Mouse (Mus musculus) kidney, embryonic 15.5 days (tissue): Measurements from ENCODE around the gene Ccdc3. TPM values are rescaled to one million over a fixed set of nuclear protein-coding genes. Genes with fewer than 3 reads are reported as not detected.

Experiments
- ATAC-seq: fragments of 200-750 bp; cut with Nextera tagmentation; replicated peaks from 2 replicates; pipeline ENCODE4 v1.8.0; 2017; ENCODE audit warnings: moderate TSS enrichment; ENCODE audit not compliant: low FRiP score
- H3K27ac ChIP-seq: fragments of 300-500 bp; sonication (generic); 2 replicates; pipeline ENCODE4 v1.5.1; 2015; ENCODE audit warnings: mild to moderate bottlenecking, inconsistent platforms
- H3K27me3 ChIP-seq: fragments of 300-500 bp; sonication (generic); 2 replicates; pipeline ENCODE4 v1.6.1; 2015; ENCODE audit warnings: inconsistent platforms
- H3K36me3 ChIP-seq: fragments of 300-500 bp; sonication (generic); 2 replicates; pipeline ENCODE4 v1.6.1; 2015; ENCODE audit warnings: inconsistent platforms
- H3K4me1 ChIP-seq: fragments of 300-500 bp; sonication (generic); 2 replicates; pipeline ENCODE4 v1.6.1; 2015; ENCODE audit warnings: inconsistent platforms
- H3K4me2 ChIP-seq: fragments of 300-500 bp; sonication (generic); 2 replicates; pipeline ENCODE4 v1.6.1; 2015; ENCODE audit warnings: moderate library complexity, mild to moderate bottlenecking, inconsistent platforms
- H3K4me3 ChIP-seq: fragments of 300-500 bp; sonication (generic); replicated peaks from 2 replicates; pipeline ENCODE4 v1.5.1; 2015; ENCODE audit warnings: mild to moderate bottlenecking, inconsistent platforms
- H3K9ac ChIP-seq: fragments of 300-500 bp; sonication (generic); 2 replicates; pipeline ENCODE4 v1.6.1; 2015; ENCODE audit warnings: mild to moderate bottlenecking, inconsistent platforms
- H3K9me3 ChIP-seq: fragments of 300-500 bp; sonication (generic); replicated peaks from 2 replicates; pipeline ENCODE4 v1.6.1; 2016; ENCODE audit warnings: inconsistent platforms
- WGBS: fragments of 180-500 bp; shearing (Covaris S2); methylation state at CpG from one replicate; pipeline ENCODE4 v1.1.7; 2015; ENCODE audit warnings: mixed read lengths; 5-methylcytosine and 5-hydroxymethylcytosine counted together
- polyA plus RNA-seq: library from polyadenylated mRNA; unstranded; fragments of >200 nt; fragmentation: Nextera tagmentation; extraction: Ambion mirVana; gene quantifications from 2 replicates; pipeline ENCODE4 v1.2.1, GENCODE M21; 2015

Gene Ccdc3
- polyA plus RNA-seq, 1 experiment from 2014 or later, result 15.8 TPM

DNA sequence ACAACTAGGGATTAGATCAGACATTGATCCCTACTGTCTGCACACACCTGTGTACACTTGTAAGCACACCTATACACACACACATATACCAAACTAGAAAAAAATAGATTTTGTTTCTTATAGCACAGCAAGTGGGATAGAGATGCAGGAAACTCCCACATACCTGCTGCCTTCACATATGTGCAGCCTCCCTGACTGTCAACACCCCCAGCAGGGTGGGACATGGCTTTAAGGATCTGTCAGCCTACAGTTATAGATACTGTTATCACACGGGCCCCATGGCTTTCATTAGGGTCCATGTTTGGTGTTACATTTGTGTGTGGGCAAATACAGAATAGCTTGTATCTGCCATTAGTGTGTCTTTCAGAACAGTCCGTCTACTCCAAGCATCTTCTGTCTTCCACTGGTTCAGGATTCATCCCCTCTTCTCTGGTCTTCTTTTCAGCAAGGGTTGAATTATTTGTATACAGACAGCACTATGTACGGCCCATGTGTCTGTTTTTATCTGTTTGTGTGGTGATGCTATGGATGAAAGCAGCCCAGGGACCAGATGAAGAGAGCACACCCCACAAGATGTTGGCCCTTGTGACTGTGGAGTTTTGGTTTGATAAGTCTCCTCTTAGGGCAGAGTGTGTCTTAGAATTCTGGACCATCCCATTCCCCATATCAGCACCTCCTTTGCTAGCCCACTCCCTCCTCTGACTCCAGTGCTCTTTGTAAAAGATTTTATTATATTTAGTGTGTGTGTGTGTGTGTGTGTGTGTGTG is 24.5 kb downstream of the Ccdc3 start:
- no peak for ATAC-seq
- 87% methylated on average over 3 of the region's 3 CpGs for WGBS
- Histone ChIP-seq H3K36me3 (no peaks in the 10 kb centered on the region), H3K27me3 (no peaks in the 10 kb centered on the region), H3K4me1 (no peaks in the 10 kb centered on the region), H3K9ac (no peak overlapping the region), H3K9me3 (no peaks in the 10 kb centered on the region), H3K27ac (no peak overlapping the region), H3K4me2 (no peak overlapping the region), H3K4me3 (no peak overlapping the region)

DNA sequence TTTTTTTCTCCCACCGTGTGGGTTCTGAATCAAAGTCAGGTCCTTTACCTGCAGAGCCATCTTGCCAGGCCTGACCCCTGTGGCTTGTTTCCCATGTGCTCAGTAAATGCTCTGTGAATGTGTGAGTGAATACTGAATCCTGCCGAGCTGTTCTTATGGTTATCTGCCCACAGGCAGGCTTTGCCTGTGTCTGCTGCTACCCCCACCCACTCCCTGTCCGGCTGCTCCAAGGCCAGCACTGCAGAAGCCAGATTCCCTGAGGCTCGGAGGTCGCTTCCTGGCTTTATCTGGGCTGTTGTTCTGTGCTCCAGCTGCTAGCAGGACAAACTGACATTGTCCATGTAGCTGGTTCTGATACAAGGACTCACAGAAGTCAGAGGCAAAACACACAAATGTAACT is 25.2 kb downstream of the Ccdc3 start:
- WGBS, result 56% methylated on average over 5 of the region's 5 CpGs
- Histone ChIP-seq H3K4me3 (no peak overlapping the region), H3K27me3 (no peaks in the 10 kb centered on the region), H3K4me1 (no peaks in the 10 kb centered on the region), H3K4me2 (no peak overlapping the region), H3K9me3 (no peaks in the 10 kb centered on the region), H3K27ac (no peak overlapping the region), H3K36me3 (no peaks in the 10 kb centered on the region), H3K9ac (no peak overlapping the region)
- no peak for ATAC-seq

DNA sequence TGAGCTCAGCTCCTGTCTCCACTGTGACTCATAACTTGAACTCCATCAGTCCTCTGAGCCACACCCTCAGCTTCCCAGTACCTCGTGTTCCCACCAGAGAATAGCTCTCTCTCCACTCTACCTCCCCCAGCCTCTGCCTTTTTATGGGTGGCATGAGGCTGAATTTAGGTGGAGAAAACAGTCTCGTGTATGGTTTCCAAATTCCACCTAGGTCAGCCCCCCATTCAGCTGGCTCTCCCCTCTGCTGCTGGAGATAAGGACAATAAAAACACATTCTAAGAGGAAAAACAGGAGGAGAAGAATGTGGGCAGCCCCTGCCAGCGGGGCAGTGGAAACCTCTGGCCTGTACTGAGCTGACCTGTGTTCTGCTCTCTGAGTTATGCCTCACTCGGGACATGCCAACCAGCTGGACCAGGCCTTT is 28.4 kb downstream of the Ccdc3 start:
- Histone ChIP-seq H3K9ac (no peak overlapping the region), H3K27me3 (no peaks in the 10 kb centered on the region), H3K9me3 (no peaks in the 10 kb centered on the region), H3K27ac (no peak overlapping the region), H3K36me3 (no peaks in the 10 kb centered on the region), H3K4me2 (no peak overlapping the region), H3K4me1 (no peaks in the 10 kb centered on the region), H3K4me3 (no peak overlapping the region)
- ATAC-seq, result no peak
- WGBS, result 31% methylated on average over 4 of the region's 4 CpGs

DNA sequence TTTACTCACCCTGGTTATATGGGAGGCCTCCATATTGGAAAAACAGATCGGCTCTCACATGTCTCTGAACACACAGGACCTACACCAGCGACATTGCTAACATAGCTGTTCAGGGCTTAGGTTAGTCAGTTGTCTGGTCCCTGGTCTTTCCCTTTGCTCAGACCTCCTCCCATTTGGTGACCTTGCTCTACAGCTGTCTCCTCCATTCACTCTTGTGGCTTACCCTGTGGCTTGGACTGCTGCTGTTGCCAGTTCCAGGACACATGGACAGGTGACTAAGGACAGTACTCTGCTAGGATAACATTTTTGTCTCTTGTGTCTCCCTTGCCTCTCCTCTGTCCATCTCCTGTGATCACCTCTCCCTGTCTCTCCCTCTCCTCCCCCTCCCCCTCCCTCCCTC is 29.2 kb downstream of the Ccdc3 start:
- H3K27me3 ChIP-seq, result no peaks in the 10 kb centered on the region
- 73% methylated on average over 2 of the region's 2 CpGs for WGBS
- no peak overlapping the region for H3K4me3 ChIP-seq
- H3K9ac ChIP-seq, result no peak overlapping the region
- no peaks in the 10 kb centered on the region for H3K4me1 ChIP-seq
- H3K4me2 ChIP-seq, result no peak overlapping the region
- no peak overlapping the region for H3K27ac ChIP-seq
- no peaks in the 10 kb centered on the region for H3K9me3 ChIP-seq
- ATAC-seq, result no peak
- H3K36me3 ChIP-seq, result no peaks in the 10 kb centered on the region

DNA sequence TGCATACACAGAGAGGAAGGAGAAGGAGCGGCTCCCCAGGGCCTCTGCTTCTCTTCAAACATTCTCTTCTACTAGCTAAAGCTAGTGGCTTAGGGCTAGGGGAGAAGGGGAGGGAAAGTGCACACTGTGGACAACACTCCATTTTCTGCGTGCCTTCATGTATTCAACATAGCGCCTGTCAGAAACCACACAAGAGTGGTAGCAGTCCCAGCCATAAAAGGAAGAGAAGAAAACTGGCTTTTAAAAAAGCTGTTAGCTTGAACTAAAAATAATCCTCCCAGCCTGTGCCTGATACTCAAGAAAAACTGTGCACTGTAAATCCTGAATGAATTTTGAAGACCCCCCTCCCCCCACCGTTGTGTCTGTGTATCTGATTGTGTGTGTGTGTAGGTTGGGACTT is 33.2 kb downstream of the Ccdc3 start:
- no peak for ATAC-seq
- H3K36me3 ChIP-seq, result no peaks in the 10 kb centered on the region
- no peaks in the 10 kb centered on the region for H3K9me3 ChIP-seq
- H3K4me3 ChIP-seq, result no peak overlapping the region
- H3K27me3 ChIP-seq, result no peaks in the 10 kb centered on the region
- H3K9ac ChIP-seq, result no peak overlapping the region
- 78% methylated on average over 4 of the region's 4 CpGs for WGBS
- no peak overlapping the region for H3K4me2 ChIP-seq
- H3K27ac ChIP-seq, result no peak overlapping the region
- H3K4me1 ChIP-seq, result no peaks in the 10 kb centered on the region

DNA sequence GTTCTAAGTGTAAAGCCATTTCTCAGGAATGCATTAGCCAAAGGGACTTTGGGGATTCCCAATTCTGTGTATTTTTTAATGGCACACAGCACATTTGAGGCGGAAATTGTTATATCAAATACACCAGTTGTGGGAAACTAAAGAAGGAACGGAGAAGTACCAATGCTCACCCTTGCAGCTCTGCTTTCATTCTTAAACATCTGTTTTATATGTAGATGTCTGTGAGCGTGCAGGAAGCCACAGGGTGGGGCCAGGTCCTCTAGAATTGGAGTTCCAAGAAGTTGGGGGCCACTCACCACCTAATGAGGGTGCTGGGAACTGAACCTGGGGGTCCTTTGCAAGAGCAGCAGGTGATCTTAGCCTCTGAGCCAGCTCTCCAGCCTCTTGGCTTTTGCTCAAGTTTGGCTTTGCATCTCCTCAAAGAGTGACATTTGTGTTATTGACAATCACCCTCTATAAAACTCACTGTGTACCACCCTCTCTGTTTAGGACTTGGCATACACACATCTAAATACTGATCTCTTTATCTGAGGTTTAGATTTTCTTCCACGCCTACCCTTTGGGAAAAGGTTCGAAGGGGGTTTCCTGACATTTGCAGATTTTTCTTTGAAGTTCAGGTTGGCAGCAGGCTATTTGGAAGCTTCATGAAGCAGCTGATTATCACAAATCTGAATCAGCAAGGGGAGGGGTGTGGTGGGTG is 33.9 kb downstream of the Ccdc3 start:
- no peak overlapping the region for H3K9ac ChIP-seq
- H3K4me2 ChIP-seq, result no peak overlapping the region
- no peak overlapping the region for H3K4me3 ChIP-seq
- no peaks in the 10 kb centered on the region for H3K27me3 ChIP-seq
- H3K9me3 ChIP-seq, result no peaks in the 10 kb centered on the region
- H3K27ac ChIP-seq, result no peak overlapping the region
- no peak for ATAC-seq
- no peaks in the 10 kb centered on the region for H3K4me1 ChIP-seq
- 77% methylated on average over 5 of the region's 5 CpGs for WGBS
- H3K36me3 ChIP-seq, result no peaks in the 10 kb centered on the region

DNA sequence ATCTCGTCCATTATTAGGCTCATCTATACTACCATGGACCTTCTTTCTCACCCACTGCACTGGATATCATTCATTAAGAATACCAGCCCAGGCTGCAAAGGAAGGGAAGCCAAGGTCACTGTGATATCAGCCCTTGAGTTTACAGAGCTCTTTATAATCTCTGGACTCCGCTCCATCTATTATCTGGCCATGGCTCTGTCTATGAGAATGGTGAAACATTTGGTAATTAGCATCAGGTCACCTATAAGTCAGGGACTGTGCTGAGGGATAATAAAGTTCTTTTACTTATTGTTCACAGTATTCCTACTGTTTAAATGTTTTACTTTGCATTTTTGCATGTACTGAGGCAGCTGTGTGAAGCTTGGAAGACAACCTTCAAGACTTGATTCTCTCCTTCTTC is 35.2 kb downstream of the Ccdc3 start:
- Histone ChIP-seq H3K9me3 (no peaks in the 10 kb centered on the region), H3K27ac (no peak overlapping the region), H3K4me1 (no peaks in the 10 kb centered on the region), H3K4me3 (no peak overlapping the region), H3K4me2 (no peak overlapping the region), H3K36me3 (no peaks in the 10 kb centered on the region), H3K9ac (no peak overlapping the region), H3K27me3 (no peaks in the 10 kb centered on the region)
- ATAC-seq, result no peak
- WGBS, result 88% methylated on average over 2 of the region's 2 CpGs

DNA sequence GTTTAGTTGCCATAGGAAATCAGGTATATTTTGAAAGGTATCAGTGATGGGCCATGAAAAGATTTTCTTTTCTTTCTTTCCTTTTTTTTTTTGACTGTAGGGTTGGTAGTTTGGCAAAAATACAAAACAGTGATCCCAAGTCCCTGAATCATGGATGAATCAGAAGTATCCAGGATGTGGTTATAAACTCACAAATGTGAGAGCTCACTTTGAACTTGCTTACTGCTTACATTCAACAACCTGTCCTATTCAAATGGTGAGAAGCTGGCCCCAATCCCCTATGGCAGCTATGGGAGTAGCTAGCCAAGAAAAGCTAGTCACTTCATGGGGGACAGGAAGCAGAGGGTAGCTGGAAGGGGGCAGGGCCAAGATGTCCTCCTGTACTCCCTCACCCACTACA is 37.1 kb downstream of the Ccdc3 start:
- no peak for ATAC-seq
- no peaks in the 10 kb centered on the region for H3K4me1 ChIP-seq
- H3K9me3 ChIP-seq, result no peaks in the 10 kb centered on the region
- no peaks in the 10 kb centered on the region for H3K27me3 ChIP-seq
- H3K27ac ChIP-seq, result no peak overlapping the region
- no peaks in the 10 kb centered on the region for H3K36me3 ChIP-seq
- H3K9ac ChIP-seq, result no peak overlapping the region
- no peak overlapping the region for H3K4me2 ChIP-seq
- no peak overlapping the region for H3K4me3 ChIP-seq

DNA sequence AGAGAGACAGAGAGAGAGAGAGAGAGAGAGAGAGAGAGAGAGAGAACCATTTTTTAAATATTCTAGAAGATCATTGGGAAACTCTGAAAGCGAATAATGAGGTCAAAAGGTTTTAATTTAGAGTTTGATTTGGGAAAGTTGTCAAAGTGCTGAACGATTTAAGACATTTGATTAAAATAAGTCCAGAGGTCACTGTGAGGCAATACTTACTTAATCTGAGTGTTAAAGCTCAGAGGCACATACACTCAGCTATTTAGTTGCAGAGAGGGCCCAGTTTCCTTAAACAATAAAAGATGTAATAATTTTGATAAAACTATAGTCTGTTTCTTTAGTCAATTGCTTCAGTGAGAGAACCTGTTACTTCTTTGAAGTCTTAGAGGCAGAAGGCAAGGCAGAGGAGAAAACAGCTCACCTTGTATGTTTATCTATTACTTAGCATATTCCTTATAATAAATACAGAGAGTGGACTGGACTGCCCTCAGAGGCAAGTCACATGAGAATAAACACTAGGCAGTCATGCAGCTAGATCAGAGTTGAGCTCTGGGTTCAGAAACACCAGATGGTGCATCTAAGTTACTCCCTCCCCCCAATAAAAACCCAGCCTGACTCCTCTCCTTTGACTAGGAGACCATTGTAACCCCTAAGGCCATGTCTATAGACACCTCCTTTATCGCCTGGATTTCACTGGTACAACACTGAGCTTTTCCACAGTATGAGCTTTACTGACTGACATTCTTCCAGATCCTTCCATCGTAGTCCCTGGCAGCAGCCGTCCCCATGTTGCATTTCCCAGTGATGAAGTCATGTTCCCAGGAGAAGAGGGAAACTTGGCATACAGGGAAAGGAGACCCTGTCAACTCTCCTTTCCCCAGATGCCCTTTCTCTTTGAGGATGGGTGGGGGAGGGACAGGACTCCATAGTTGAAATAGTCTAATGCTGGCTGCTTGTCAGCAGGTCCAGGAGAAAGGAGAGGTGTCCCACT is 44.2 kb downstream of the Ccdc3 start:
- Histone ChIP-seq H3K4me1 (no peaks in the 10 kb centered on the region), H3K4me2 (no peak overlapping the region), H3K9ac (no peak overlapping the region), H3K36me3 (no peaks in the 10 kb centered on the region), H3K27ac (no peak overlapping the region), H3K9me3 (no peaks in the 10 kb centered on the region), H3K4me3 (no peak overlapping the region), H3K27me3 (no peaks in the 10 kb centered on the region)
- ATAC-seq, result no peak
- WGBS, result 71% methylated on average over 5 of the region's 5 CpGs

DNA sequence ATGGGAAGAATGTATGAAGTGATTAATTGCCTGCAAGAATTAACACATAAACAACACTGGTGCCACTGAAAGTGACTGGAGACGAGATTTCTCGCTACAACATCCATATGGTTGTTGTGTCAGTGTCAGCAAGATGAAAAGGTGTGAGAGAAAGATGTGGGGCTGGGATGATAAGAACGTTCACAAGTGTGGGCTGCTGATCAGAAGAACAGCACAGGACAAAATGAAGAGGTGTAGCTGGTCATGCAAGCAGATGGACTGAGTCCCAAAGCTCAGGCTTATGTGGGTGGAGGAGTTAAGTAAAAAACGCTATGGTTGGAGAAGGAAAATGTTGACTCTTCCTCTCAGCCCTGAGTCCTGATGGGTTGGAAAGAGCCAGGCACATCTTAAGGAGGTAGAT is 46.6 kb downstream of the Ccdc3 start:
- H3K4me2 ChIP-seq, result no peak overlapping the region
- no peak for ATAC-seq
- no peaks in the 10 kb centered on the region for H3K4me1 ChIP-seq
- H3K9me3 ChIP-seq, result no peaks in the 10 kb centered on the region
- H3K9ac ChIP-seq, result no peak overlapping the region
- H3K4me3 ChIP-seq, result no peak overlapping the region
- no peaks in the 10 kb centered on the region for H3K27me3 ChIP-seq
- no peaks in the 10 kb centered on the region for H3K36me3 ChIP-seq
- H3K27ac ChIP-seq, result no peak overlapping the region
- WGBS, result 77% methylated on average over 4 of the region's 4 CpGs

DNA sequence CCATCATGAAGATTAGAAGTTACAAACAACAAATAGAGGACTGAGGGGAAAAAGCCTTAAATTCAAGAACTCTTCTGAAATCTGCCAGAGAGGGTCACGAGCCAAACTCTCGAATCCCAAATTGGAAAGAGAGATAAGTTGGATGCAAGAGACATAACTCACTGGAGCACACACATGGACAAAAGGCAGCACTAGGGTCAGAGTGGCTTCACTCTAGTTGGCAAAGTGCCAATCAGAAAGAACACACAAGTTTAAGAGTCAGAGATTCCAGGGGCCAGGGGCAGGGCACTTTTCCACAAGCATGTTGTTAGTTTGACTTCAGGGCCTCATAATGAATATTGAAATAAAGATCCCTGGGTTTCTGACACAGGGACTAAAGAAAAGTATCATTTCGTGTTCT is 48.1 kb downstream of the Ccdc3 start:
- Histone ChIP-seq H3K4me1 (no peaks in the 10 kb centered on the region), H3K4me3 (no peak overlapping the region), H3K4me2 (no peak overlapping the region), H3K36me3 (no peaks in the 10 kb centered on the region), H3K9me3 (no peaks in the 10 kb centered on the region), H3K27ac (no peak overlapping the region), H3K9ac (no peak overlapping the region), H3K27me3 (no peaks in the 10 kb centered on the region)
- no peak for ATAC-seq
- 56% methylated on average over 3 of the region's 3 CpGs for WGBS

DNA sequence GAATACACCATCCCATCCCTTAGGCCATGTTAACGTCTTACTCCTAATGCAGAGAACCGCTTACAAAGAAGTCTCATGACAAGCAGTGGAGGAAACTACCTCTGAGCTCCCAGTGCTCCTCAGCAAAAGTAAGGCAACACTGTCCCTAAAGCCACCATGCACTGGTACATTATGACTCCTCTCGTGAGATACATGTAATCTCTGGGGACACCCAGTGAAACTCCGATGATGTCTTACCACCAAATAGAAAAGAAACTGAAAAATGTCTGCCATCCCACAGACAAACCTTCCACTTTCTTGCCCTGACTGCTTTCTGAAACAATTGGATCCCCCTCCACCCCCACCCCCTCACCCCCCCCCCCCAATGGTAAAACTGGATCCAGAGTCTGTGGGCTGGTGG is 54.6 kb downstream of the Ccdc3 start:
- no peak for ATAC-seq
- no peak overlapping the region for H3K4me2 ChIP-seq
- H3K9me3 ChIP-seq, result no peaks in the 10 kb centered on the region
- H3K9ac ChIP-seq, result no peak overlapping the region
- no peak overlapping the region for H3K27ac ChIP-seq
- 90% methylated on average over 4 of the region's 4 CpGs for WGBS
- H3K27me3 ChIP-seq, result no peaks in the 10 kb centered on the region
- H3K4me1 ChIP-seq, result no peaks in the 10 kb centered on the region
- H3K4me3 ChIP-seq, result no peak overlapping the region
- H3K36me3 ChIP-seq, result no peaks in the 10 kb centered on the region
